Mouse (Mus musculus) erythroblast, embryonic 14.5 days (primary cell): Measurements from ENCODE around the gene Fam20b. TPM values are rescaled to one million over a fixed set of nuclear protein-coding genes. Genes with fewer than 3 reads are reported as not detected.

Experiments
- H3K27me3 ChIP-seq: 2 replicates; pipeline ENCODE4 v1.6.1; 2012; ENCODE audit warnings: inconsistent platforms; ENCODE audit not compliant: control insufficient read depth
- H3K36me3 ChIP-seq: 2 replicates; pipeline ENCODE4 v1.6.1; 2012; ENCODE audit warnings: mild to moderate bottlenecking, inconsistent platforms; ENCODE audit not compliant: control insufficient read depth
- H3K4me1 ChIP-seq: 2 replicates; pipeline ENCODE4 v1.6.1; 2012; ENCODE audit warnings: inconsistent platforms; ENCODE audit not compliant: control insufficient read depth
- H3K4me3 ChIP-seq: replicated peaks from 2 replicates; pipeline ENCODE3; 2012; ENCODE audit warnings: moderate library complexity, mild to moderate bottlenecking, inconsistent platforms
- H3K9me3 ChIP-seq: 2 replicates; pipeline ENCODE4 v1.6.1; 2012; ENCODE audit warnings: low read length, inconsistent platforms, mixed read lengths; ENCODE audit not compliant: control insufficient read depth
- GATA1 ChIP-seq: IDR thresholded peaks from 2 replicates; pipeline ENCODE4 v1.6.1; 2012; ENCODE audit warnings: low read length, inconsistent platforms, mixed read lengths
- TAL1 ChIP-seq: IDR thresholded peaks from 3 replicates; pipeline ENCODE4 v1.6.1; 2012; ENCODE audit warnings: low read length, inconsistent platforms, mixed read lengths
- polyA plus RNA-seq: library from polyadenylated mRNA; stranded (reverse); fragments of >175 nt; gene quantifications from 2 replicates; pipeline ENCODE4 v1.2.3, GENCODE M21; 2012

The Fam20b gene
- polyA plus RNA-seq, 1 experiment: 0.60 TPM

DNA sequence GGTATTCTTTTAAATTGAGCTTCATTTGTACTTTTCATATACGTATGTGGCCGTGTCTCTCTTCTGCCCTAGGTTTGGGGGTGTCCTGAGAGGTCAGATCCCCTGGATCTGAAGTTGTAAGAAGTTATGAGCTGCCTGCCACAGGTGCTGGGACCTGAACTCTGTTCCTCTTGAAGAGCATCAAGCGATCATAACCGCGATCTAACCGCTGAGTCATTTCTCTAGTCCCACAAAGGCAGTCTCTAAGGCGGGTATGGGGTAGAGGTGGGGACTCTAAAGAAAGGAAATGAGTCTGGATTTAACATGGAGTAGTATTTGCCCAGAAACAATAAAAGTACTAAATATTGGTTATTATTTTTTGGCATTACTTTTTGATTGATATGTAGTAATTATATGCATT lies 34.1 kb upstream of the Fam20b start:
- Histone ChIP-seq H3K9me3 (no peaks in the 10 kb centered on the region), H3K4me3 (no peak overlapping the region), H3K4me1 (peaks cover 45% of the 10 kb centered on the region), H3K36me3 (peaks cover 5% of the 10 kb centered on the region; the same call in 1 of the 2 replicates), H3K27me3 (peaks cover 3% of the 10 kb centered on the region)
- TF ChIP-seq TAL1 (no peak), GATA1 (no peak)

DNA sequence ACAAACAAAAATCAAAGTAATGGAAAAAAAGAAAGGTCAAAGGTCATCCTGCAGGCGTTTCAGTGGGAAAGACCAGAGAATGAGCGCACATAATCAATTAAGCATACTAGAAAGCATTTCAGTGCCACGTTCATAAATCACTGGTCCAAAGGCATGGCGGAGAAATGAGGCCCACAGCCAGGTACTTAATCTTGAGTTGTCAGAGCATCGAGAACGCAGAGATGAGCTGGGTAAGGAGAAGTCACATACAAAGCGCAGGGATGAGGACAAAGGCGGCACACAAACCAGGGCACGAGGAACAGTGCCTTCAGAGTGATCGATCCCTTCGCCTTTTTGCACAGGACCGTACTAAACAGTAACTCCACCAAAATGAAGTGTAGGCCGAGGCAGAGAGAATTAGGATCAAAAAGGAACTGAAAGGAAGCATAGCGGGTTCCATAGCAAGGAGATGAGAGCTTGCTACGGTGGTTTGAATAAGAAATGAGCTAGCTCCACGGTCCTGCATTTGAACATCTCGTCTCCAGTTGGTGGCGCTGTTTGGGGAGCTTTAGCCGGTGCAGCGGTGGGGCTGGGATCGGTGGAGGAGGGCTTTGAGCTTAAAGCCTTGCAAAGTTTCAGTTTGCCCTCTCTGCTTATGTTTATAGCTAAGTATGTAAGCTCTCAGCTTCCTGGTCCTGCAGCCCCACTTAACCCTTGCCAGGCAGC lies 33.3 kb upstream of the Fam20b start:
- H3K4me1 ChIP-seq: peaks cover 52% of the 10 kb centered on the region
- H3K27me3 ChIP-seq: peaks cover 3% of the 10 kb centered on the region
- no peak for TF ChIP-seq GATA1
- no peaks in the 10 kb centered on the region for H3K9me3 ChIP-seq
- peaks cover 5% of the 10 kb centered on the region; the same call in 1 of the 2 replicates for H3K36me3 ChIP-seq
- peak overlapping the region; percentile 47 for H3K4me3 ChIP-seq

DNA sequence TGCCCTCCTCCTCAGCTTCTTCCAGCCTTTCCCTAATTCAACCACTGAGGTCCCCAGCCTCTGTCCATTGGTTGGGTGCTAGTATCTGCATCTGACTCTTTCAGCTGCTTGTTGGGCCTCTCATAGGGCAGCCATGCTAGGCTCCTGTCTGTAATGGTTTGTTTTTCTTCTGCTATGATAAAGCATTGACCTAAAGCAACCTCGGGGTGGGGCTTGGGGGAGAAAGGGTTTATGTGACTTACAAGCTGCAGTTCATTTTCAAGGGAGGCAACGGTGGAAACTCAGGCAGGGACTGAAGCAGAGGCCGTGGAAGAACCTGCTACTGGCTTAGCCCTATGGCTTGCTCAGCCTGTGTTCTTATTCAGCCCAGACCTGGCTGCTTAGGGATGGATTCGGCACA lies 31.4 kb upstream of the Fam20b start:
- Histone ChIP-seq H3K9me3 (no peaks in the 10 kb centered on the region), H3K27me3 (no peaks in the 10 kb centered on the region), H3K4me3 (no peak overlapping the region), H3K4me1 (peaks cover 70% of the 10 kb centered on the region), H3K36me3 (peaks cover 5% of the 10 kb centered on the region; the same call in 1 of the 2 replicates)
- no peak for TF ChIP-seq GATA1
- TF ChIP-seq TAL1: no peak

DNA sequence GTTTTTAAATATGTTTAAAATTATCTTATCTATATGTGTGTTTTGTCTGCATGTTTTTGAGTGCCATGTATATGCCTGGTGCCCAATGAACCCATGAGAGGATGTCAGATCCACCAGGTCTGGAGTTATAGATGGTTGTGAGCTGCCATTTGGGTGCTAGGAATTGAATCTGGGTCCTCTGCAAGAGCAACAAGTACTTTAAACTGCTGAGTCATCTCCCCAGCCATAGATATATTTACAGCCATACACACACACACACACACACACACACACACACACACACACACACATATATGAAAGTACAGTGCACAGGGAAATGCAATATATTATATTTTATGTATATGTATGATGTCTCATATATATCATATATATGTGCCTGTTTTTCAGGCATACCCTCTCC lies 30.2 kb upstream of the Fam20b start:
- Histone ChIP-seq H3K4me3 (no peak overlapping the region), H3K36me3 (peaks cover 5% of the 10 kb centered on the region; the same call in 1 of the 2 replicates), H3K4me1 (peaks cover 81% of the 10 kb centered on the region), H3K27me3 (no peaks in the 10 kb centered on the region), H3K9me3 (no peaks in the 10 kb centered on the region)
- TF ChIP-seq GATA1 (no peak), TAL1 (no peak)

DNA sequence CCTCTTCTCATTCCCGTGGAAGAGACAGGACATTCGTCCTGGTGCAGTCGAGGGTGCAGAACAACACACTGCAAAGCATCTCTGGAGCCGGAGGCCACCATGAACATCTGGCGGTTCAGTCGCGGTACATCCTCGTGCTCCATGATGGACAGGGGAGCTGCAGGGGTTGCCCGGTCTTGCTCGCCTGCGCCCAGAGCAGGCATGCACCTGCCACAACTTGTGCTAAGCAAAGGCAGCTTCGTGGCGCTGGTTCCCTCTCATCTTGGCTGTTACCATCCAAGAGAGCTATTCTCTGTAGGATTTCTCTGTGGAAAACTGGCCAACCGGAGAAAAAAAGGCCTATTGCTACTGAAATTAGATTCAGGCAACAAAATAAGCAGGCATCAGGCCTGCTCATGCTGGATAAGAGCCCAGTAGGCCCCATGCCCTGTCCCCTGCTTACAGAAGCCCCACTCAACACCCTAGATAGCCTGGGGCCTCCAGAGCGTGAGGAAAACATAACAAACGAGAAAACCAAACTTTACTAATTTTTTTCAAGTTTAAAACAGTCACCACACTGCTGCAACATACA lies 29.6 kb upstream of the Fam20b start:
- peaks cover 87% of the 10 kb centered on the region for H3K4me1 ChIP-seq
- TF ChIP-seq GATA1 (no peak), TAL1 (no peak)

DNA sequence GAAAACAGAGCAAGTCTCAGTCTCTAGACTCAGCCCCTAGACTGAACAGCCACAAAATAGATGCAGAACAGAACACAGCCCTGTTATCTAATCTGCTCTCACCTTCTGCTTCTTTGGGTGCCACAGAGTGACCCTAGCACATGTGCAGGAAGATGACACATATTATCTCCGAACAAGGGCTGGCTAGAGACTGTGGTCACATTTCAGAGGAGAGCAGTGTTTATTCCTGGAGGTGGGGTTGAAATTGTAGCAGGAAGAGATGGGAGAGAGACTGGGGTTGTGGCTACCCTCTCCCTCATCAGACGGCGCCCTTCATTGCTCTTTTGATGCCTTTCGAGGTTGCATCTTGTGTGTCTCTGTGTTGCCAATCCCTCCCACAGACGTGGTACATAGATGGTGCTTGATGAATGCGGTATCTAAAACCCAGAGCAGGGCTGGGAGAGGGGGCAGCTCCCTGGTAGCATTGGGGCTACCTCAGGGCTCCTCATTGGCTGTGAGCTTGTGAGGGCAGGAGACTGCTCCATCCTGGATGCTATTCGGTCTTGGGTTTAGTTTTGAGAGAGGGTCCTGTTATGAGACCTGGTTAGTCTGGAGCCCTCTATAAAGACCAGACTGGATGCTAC lies 26.4 kb upstream of the Fam20b start:
- Histone ChIP-seq H3K36me3 (peaks cover 9% of the 10 kb centered on the region), H3K4me1 (peaks cover 89% of the 10 kb centered on the region), H3K9me3 (no peaks in the 10 kb centered on the region), H3K27me3 (no peaks in the 10 kb centered on the region), H3K4me3 (peak overlapping the region; percentile 64)
- TF ChIP-seq TAL1: peak; percentile 94
- peak; percentile 93 for TF ChIP-seq GATA1

More for the DNA sequence above, 29.6 kb upstream of the Fam20b start:
- H3K4me3 ChIP-seq: no peak overlapping the region
- H3K36me3 ChIP-seq: peaks cover 9% of the 10 kb centered on the region
- H3K9me3 ChIP-seq: no peaks in the 10 kb centered on the region
- no peaks in the 10 kb centered on the region for H3K27me3 ChIP-seq

DNA sequence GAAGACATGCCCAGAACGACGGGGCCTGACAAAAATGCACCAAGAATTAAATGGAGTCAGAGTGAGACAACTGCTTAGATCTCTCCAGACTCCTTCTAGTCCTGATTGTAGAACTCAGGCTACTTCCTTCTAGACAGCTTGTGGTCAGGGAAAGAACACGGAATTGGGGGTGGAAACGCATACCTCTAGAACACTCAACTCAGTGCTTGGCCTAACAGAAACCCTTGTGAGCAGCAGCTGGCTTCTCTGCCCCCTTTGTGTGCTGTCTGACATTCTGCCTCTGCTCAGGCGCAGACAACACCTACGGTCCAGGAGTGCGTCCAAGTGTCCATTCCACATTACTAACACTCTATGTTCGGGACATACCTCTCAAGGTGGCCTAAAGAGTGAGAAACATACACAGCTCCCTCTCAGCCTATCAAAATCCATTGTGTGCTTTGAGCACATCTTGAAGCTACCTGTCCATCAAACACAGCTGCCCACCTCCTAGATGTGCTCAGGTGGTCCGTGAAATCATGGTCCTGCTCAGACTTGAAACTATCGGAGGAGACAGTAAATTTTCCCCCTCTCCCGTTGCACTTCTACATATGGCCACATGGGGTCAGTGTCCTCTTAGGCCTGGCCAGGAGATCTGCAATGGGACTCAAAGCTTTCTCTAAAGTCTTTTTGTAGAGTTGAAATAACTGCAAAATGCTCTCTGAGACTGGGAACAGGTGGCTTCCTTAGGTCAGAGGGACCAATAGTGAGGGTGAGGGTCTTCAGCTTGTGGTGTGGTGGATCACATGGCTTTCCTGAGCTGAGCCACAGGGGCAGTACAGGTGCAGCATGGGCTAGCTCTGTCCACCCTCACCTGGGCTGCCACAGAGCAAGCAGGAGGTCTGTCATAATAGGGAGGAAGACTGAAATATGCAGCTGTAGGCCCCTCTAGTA lies 22.9 kb upstream of the Fam20b start:
- Histone ChIP-seq H3K36me3 (peaks cover 4% of the 10 kb centered on the region), H3K9me3 (no peaks in the 10 kb centered on the region), H3K4me3 (no peak overlapping the region), H3K4me1 (peaks cover 65% of the 10 kb centered on the region), H3K27me3 (no peaks in the 10 kb centered on the region)
- TF ChIP-seq TAL1: no peak
- TF ChIP-seq GATA1: no peak

DNA sequence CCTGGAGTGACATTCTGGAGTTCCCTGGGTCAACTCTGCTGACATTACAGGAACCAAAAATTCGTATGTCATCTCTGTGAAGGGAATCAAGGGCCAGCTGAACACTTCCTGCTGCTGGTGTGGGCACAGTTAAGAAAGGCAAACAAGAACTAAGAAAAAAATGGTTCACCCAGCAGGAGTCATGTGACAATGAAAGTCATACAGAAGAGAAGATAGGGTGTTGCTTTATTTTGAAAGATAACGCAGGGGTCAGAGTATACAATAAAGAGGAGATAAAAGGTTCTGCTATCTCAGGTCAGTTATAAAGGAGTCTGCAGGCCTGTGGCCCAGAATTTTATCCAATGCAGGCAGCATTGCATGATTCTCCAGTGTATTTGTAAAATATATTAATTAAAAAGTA lies 16.9 kb upstream of the Fam20b start:
- H3K36me3 ChIP-seq: no peaks in the 10 kb centered on the region
- H3K9me3 ChIP-seq: no peaks in the 10 kb centered on the region
- H3K4me3 ChIP-seq: no peak overlapping the region
- no peaks in the 10 kb centered on the region for H3K27me3 ChIP-seq
- H3K4me1 ChIP-seq: peaks cover 40% of the 10 kb centered on the region
- TF ChIP-seq TAL1: no peak
- no peak for TF ChIP-seq GATA1
